Mouse (Mus musculus) T-cell, adult 66 days (primary cell): ENCODE results near the gene Tfpi2. TPM values are rescaled to one million over a fixed set of nuclear protein-coding genes. Genes with fewer than 3 reads are reported as not detected.

ENCODE experiments used
- total RNA-seq, 2 experiments: library from RNA; stranded (reverse); gene quantifications; 3 replicates in 1 of 2; 4 replicates in 1 of 2; pipeline ENCODE4 v1.2.4; 2023

Tfpi2 gene
- total RNA-seq, result not detected

DNA sequence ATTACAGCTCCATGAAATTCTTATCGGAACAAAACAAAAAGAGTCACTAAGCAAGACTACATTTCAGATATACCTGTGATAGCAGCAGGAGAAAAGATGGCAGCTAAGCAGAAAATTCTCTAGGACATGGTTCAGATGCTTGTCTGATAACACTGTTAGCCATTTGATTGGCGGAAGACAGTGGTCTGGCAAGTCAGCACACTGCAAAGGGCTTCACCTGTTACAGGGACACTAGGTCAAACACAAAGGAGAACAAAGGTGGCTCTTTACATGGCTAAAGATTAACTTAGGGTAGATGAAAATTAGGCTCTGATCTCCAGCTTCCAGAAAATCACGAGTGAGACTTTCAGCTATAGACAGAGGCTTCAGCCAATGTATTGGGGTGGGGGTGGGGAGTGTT lies at the start of gene Tfpi2:
TSS of gene Tfpi2 (minus strand) at position 170 of the 400 bp plus-strand sequence.

GRCm38 (mm10) chr6:4003890-4004306 lies 15.2 kb upstream of the Tfpi2 start, which contains the start of gene Gng11:
TSS of gene Gng11 (plus strand) at chr6:4003904.

GRCm38 (mm10) chr6:3993492-3993891 lies 4.8 kb upstream of the Tfpi2 start, which contains the start of gene Gngt1:
TSS of gene Gngt1 (plus strand) at chr6:3993792.

Other genes starting within 250 kb of the Tfpi2 start
- not detected for gene Calcr, start 224.2 kb downstream of the Tfpi2 start, total RNA-seq
- gene Gngt1, start 4.9 kb upstream of the Tfpi2 start, total RNA-seq, result not detected
- gene Gng11, start 15.0 kb upstream of the Tfpi2 start, total RNA-seq, result not detected
- 10 to 100 TPM; 13.2 to 17.4 TPM for gene Bet1, start 98.1 kb upstream of the Tfpi2 start, total RNA-seq